Mouse (Mus musculus): ENCODE data around the gene Aim2. TPM values are rescaled to one million over a fixed set of nuclear protein-coding genes. Genes with fewer than 3 reads are reported as not detected.

Aim2 gene
- polyA plus RNA-seq, 1 experiment from 2014 or later, result 4.4 TPM

- H3K9ac ChIP-seq, result no peak overlapping the region
- no peaks in the 10 kb centered on the region for H3K9me3 ChIP-seq
- no peaks in the 10 kb centered on the region for H3K4me1 ChIP-seq (replicated peaks)
- no peaks in the 10 kb centered on the region for H3K27me3 ChIP-seq (replicated peaks)
- ATAC-seq, result no peak; the same call in 1 of the 2 replicates
- no peak overlapping the region for H3K4me3 ChIP-seq (replicated peaks)
- H3K27ac ChIP-seq, result no peak overlapping the region
- 78% methylated on average over 7 of the region's 7 CpGs for WGBS
- H3K36me3 ChIP-seq, result no peaks in the 10 kb centered on the region
- H3K4me2 ChIP-seq (replicated peaks), result no peak overlapping the region
Measured at GRCm38 (mm10) chr1:173355107-173355846, 4.6 kb downstream of the Aim2 start.

- Histone ChIP-seq H3K9ac (no peak overlapping the region), H3K4me1 (replicated peaks) (no peaks in the 10 kb centered on the region), H3K27me3 (replicated peaks) (no peaks in the 10 kb centered on the region), H3K4me3 (replicated peaks) (no peak overlapping the region), H3K27ac (no peak overlapping the region), H3K36me3 (no peaks in the 10 kb centered on the region), H3K4me2 (replicated peaks) (no peak overlapping the region), H3K9me3 (no peaks in the 10 kb centered on the region)
- WGBS, result 85% methylated on average over 2 of the region's 2 CpGs
- no peak for ATAC-seq
Measured at GRCm38 (mm10) chr1:173356699-173357098, 6.0 kb downstream of the Aim2 start.

GRCm38 (mm10) chr1:173357799-173358198 is 7.1 kb downstream of the Aim2 start:
- H3K9me3 ChIP-seq, result no peaks in the 10 kb centered on the region
- 48% methylated on average over 4 of the region's 4 CpGs for WGBS
- H3K4me2 ChIP-seq (replicated peaks), result no peak overlapping the region
- ATAC-seq, result no peak
- H3K9ac ChIP-seq, result no peak overlapping the region
- no peaks in the 10 kb centered on the region for H3K36me3 ChIP-seq
- H3K27me3 ChIP-seq (replicated peaks), result no peaks in the 10 kb centered on the region
- no peak overlapping the region for H3K27ac ChIP-seq
- no peak overlapping the region for H3K4me3 ChIP-seq (replicated peaks)
- H3K4me1 ChIP-seq (replicated peaks), result no peaks in the 10 kb centered on the region

GRCm38 (mm10) chr1:173359590-173360290 is 9.1 kb downstream of the Aim2 start:
- Histone ChIP-seq H3K27me3 (replicated peaks) (no peaks in the 10 kb centered on the region), H3K27ac (no peak overlapping the region), H3K4me1 (replicated peaks) (no peaks in the 10 kb centered on the region), H3K4me3 (replicated peaks) (no peak overlapping the region), H3K9me3 (no peaks in the 10 kb centered on the region), H3K36me3 (no peaks in the 10 kb centered on the region), H3K4me2 (replicated peaks) (no peak overlapping the region), H3K9ac (no peak overlapping the region)
- no peak for ATAC-seq
- 72% methylated on average over 4 of the region's 4 CpGs for WGBS

GRCm38 (mm10) chr1:173361651-173362050 is 11.0 kb downstream of the Aim2 start:
- 23% methylated on average over 6 of the region's 6 CpGs for WGBS
- no peak overlapping the region for H3K4me2 ChIP-seq (replicated peaks)
- H3K27ac ChIP-seq, result no peak overlapping the region
- H3K9ac ChIP-seq, result no peak overlapping the region
- H3K27me3 ChIP-seq (replicated peaks), result peaks cover 12% of the 10 kb centered on the region
- no peak for ATAC-seq
- H3K9me3 ChIP-seq, result no peaks in the 10 kb centered on the region
- peaks cover 2% of the 10 kb centered on the region; the same call in 1 of the 2 replicates for H3K4me1 ChIP-seq (replicated peaks)
- no peaks in the 10 kb centered on the region for H3K36me3 ChIP-seq
- no peak overlapping the region for H3K4me3 ChIP-seq (replicated peaks)

- Histone ChIP-seq H3K27ac (no peak overlapping the region), H3K4me3 (replicated peaks) (no peak overlapping the region), H3K36me3 (no peaks in the 10 kb centered on the region), H3K9ac (no peak overlapping the region), H3K4me1 (replicated peaks) (peaks cover 14% of the 10 kb centered on the region), H3K4me2 (replicated peaks) (no peak overlapping the region), H3K27me3 (replicated peaks) (peaks cover 23% of the 10 kb centered on the region), H3K9me3 (no peaks in the 10 kb centered on the region)
- ATAC-seq, result no peak
- WGBS, result 75% methylated on average over 2 of the region's 2 CpGs
Measured at GRCm38 (mm10) chr1:173363436-173363835, 12.8 kb downstream of the Aim2 start.

- Histone ChIP-seq H3K9ac (no peak overlapping the region), H3K36me3 (no peaks in the 10 kb centered on the region), H3K4me1 (replicated peaks) (peaks cover 14% of the 10 kb centered on the region), H3K4me2 (replicated peaks) (no peak overlapping the region), H3K4me3 (replicated peaks) (no peak overlapping the region), H3K9me3 (no peaks in the 10 kb centered on the region), H3K27ac (no peak overlapping the region), H3K27me3 (replicated peaks) (peaks cover 29% of the 10 kb centered on the region)
- no peak for ATAC-seq
- 79% methylated on average over 4 of the region's 4 CpGs for WGBS
Measured at GRCm38 (mm10) chr1:173364125-173364800, 13.6 kb downstream of the Aim2 start.

GRCm38 (mm10) chr1:173365970-173366409 is 15.3 kb downstream of the Aim2 start:
- Histone ChIP-seq H3K4me1 (replicated peaks) (peaks cover 14% of the 10 kb centered on the region), H3K27ac (no peak overlapping the region), H3K36me3 (no peaks in the 10 kb centered on the region), H3K4me3 (replicated peaks) (no peak overlapping the region; the same call in 1 of the 2 replicates), H3K4me2 (replicated peaks) (peak overlapping the region; percentile 89), H3K27me3 (replicated peaks) (peaks cover 32% of the 10 kb centered on the region), H3K9ac (no peak overlapping the region), H3K9me3 (no peaks in the 10 kb centered on the region)
- WGBS, result 5% methylated on average over 13 of the region's 13 CpGs
- peak; percentile 21; the same call in 1 of the 2 replicates for ATAC-seq

- Histone ChIP-seq H3K36me3 (no peaks in the 10 kb centered on the region), H3K9me3 (no peaks in the 10 kb centered on the region), H3K4me3 (replicated peaks) (peak overlapping the region; percentile 55), H3K27ac (no peak overlapping the region), H3K9ac (peak overlapping the region; percentile 49), H3K27me3 (replicated peaks) (peaks cover 32% of the 10 kb centered on the region), H3K4me1 (replicated peaks) (peaks cover 14% of the 10 kb centered on the region), H3K4me2 (replicated peaks) (peak overlapping the region; percentile 89)
- WGBS, result under 1% methylated on average over 31 of the region's 31 CpGs
- peak; percentile 50 for ATAC-seq
Measured at GRCm38 (mm10) chr1:173366701-173367355, 16.1 kb downstream of the Aim2 start.

GRCm38 (mm10) chr1:173367356-173368046 is 16.8 kb downstream of the Aim2 start, which contains the start of gene Cadm3:
Gene Cadm3 (minus strand): TSS chr1:173367695.
- H3K9me3 ChIP-seq, result no peaks in the 10 kb centered on the region
- peaks cover 32% of the 10 kb centered on the region for H3K27me3 ChIP-seq (replicated peaks)
- H3K27ac ChIP-seq, result no peak within 1 kb of the TSS
- no peaks in the 10 kb centered on the region for H3K36me3 ChIP-seq
- peaks cover 14% of the 10 kb centered on the region for H3K4me1 ChIP-seq (replicated peaks)
- peak within 1 kb of the TSS; percentile 89 for H3K4me2 ChIP-seq (replicated peaks)
- H3K9ac ChIP-seq, result peak within 1 kb of the TSS; percentile 49
- 2% methylated on average over 41 of the region's 46 CpGs for WGBS
- H3K4me3 ChIP-seq (replicated peaks), result peak within 1 kb of the TSS; percentile 55
- ATAC-seq, result peak; percentile 74

- Histone ChIP-seq H3K4me3 (replicated peaks) (no peak overlapping the region), H3K27ac (no peak overlapping the region), H3K27me3 (replicated peaks) (peaks cover 32% of the 10 kb centered on the region), H3K9me3 (no peaks in the 10 kb centered on the region), H3K4me1 (replicated peaks) (peaks cover 14% of the 10 kb centered on the region), H3K36me3 (no peaks in the 10 kb centered on the region), H3K9ac (no peak overlapping the region), H3K4me2 (replicated peaks) (no peak overlapping the region)
- ATAC-seq, result no peak
- 76% methylated on average over 2 of the region's 2 CpGs for WGBS
Measured at GRCm38 (mm10) chr1:173369611-173370010, 18.9 kb downstream of the Aim2 start.
